Mouse (Mus musculus): Measurements from ENCODE around the gene Prss1.
A peak's percentile ranks its signal among the peaks of the same experiment; 100 is the strongest.
"Not testable (repeated sequence)": the region's sequence is repeated elsewhere in the genome, so short reads cannot be mapped to it uniquely, and the experiment has no call there.

Gene Prss1

DNA sequence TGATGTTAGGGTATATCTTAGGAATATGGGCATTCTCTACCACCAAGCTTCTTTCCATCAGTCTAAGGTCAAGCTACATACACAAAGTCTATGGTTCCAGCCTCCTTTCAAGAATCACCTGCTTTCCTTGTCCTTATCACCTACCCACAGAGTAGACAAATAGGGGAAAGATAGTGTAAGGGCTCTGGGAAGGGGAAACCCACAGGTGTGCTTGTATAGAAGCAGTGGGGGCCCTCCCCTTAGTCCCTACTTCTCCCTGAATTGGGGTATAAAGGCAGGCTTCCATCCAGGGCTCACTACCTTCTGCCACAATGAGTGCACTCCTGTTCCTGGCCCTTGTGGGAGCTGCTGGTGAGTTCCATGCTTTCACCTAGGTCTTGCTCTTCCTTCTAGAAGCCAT, at the start of gene Prss1:
Gene Prss1 (plus strand): TSS at position 301 of the 400 bp plus-strand sequence.
- DNase-seq, result not testable (repeated sequence)

DNA sequence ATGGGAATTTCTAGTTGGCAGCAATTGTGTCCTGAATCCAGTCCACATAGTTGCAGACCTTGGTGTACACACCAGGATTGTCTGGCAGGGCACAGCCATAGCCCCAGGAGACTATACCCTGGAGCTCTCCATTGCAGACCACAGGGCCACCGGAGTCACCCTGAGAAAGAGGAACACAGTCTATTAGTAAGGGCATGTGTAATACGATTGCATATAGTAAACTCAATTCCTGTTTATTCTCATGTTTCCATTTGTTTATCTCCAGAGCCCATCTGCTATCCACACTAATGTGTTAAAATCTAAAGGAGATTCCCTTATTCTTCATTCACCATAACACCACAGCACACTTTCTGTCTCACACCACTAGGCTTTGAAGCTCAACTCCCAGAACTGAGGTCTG, 16.5 kb upstream of the Prss1 start:
- DNase-seq, result not testable (repeated sequence)

DNA sequence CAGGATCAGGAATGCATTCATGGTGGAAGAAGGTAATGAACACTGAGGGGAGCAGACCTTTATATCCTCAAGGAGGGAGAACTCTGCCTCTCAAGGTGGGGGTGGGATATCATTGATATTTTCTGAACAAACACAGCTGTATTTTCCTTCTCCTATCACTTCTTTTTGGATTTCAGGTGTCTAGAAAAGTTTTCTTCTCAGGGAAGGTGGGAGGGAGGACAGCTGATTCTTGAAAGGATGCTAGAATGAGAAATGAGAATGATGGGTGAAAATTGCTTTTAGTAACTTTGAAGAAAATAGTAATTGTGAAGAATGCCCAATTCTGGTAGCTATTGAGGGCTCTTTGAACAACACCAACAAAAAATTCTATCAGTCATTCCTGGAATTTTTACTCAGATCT, 12.7 kb upstream of the Prss1 start, which contains the start of gene Gm10334:
Gene Gm10334 (minus strand): TSS at position 101 of the 400 bp plus-strand sequence.
- DNase-seq, result not testable (repeated sequence)

DNA sequence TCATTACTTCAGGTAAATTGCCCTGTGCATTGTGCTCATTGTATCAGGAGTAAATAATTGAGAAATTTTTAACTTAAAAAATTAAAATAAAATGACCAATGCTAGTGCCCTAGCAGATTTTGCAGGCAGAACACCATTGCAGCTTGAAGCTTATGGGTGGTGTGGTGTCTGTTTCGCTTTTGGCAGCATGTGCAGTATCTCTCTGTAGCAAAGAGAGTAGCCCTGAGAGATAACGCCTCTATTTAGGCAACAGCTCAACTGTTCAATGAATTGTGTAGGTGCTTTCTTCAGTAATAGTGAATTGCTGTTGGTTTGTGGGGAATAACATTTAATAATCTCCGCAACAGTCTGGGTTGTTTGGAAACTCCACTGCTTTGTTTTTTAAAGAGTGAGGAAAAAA, 40.6 kb downstream of the Prss1 start:
- DNase-seq, result no peak

DNA sequence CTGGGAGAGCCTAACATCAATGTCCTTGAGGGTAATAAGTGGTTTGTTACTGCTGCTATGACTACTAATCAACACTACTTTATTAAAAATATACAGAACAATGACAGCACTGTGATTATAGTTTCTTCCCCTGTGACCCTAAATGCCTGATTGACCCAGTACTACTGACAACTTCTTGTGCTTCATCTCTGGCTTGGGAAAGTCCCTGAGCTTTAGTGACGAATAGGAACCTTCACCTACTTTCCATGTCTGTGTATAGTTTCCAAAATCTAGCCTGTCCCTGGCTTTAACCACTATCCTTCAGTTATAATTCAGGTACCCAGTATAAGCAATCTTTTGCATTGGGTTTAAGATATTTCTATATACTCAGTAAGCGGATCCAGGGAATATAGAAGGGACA, 46.2 kb downstream of the Prss1 start:
- no peak for DNase-seq

DNA sequence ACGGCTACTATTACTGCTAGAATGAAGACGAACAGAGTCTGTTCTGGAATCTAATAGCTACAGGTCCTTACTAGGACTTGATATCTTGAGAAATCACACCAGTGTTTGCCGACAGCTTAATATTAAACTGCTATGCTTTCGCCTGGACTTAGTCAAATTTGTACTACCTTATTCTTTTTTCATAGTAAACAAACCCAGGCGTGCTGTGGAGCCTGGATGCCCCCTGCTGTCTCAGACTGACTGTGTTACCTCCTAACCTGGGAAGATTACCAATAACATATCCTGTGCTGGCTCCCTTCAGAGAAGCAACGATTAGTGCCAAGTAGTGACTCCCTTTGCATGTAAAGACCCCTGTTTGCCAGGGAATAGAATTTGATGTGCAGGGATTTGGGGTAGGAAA, 46.6 kb downstream of the Prss1 start:
- DNase-seq, result peak; percentile 32 to 46

Measured in thymus, postnatal 36 days (tissue).